Mouse (Mus musculus) embryo, embryonic 11.5 days (tissue): ENCODE results near the gene Auts2.

Experiments
- DNase-seq: peaks from one replicate; pipeline ENCODE4 v3.0.0-alpha.2; 2012; ENCODE audit warnings: low read depth, low spot score

Auts2 gene

GRCm38 (mm10) chr5:131919983-131920777 is 623.0 kb downstream of the Auts2 start:
- no peak for DNase-seq

GRCm38 (mm10) chr5:131916791-131917403 is 626.2 kb downstream of the Auts2 start:
- no peak for DNase-seq

GRCm38 (mm10) chr5:131913562-131913961 is 629.6 kb downstream of the Auts2 start:
- no peak for DNase-seq

GRCm38 (mm10) chr5:131912983-131913382 is 630.2 kb downstream of the Auts2 start:
- no peak for DNase-seq

GRCm38 (mm10) chr5:131906313-131906712 is 636.8 kb downstream of the Auts2 start:
- DNase-seq = no peak

GRCm38 (mm10) chr5:131904478-131904877 is 638.7 kb downstream of the Auts2 start:
- DNase-seq = no peak

GRCm38 (mm10) chr5:131898048-131898638 is 645.0 kb downstream of the Auts2 start:
- no peak for DNase-seq

GRCm38 (mm10) chr5:131886636-131887035 is 656.5 kb downstream of the Auts2 start:
- no peak for DNase-seq

- no peak for DNase-seq
These were observed 666.6 kb downstream of the Auts2 start for GRCm38 (mm10) chr5:131876569-131876968.

- DNase-seq = no peak
These were observed 667.2 kb downstream of the Auts2 start for GRCm38 (mm10) chr5:131875976-131876375.

- DNase-seq = no peak
These were observed 670.0 kb downstream of the Auts2 start for GRCm38 (mm10) chr5:131873116-131873515.

- no peak for DNase-seq
These were observed 673.2 kb downstream of the Auts2 start for GRCm38 (mm10) chr5:131869711-131870499.

GRCm38 (mm10) chr5:131865200-131865599 is 677.9 kb downstream of the Auts2 start:
- DNase-seq = no peak

GRCm38 (mm10) chr5:131857976-131858375 is 685.2 kb downstream of the Auts2 start:
- DNase-seq = no peak

GRCm38 (mm10) chr5:131855358-131855757 is 687.8 kb downstream of the Auts2 start:
- peak; percentile 57 for DNase-seq

GRCm38 (mm10) chr5:131851597-131852453 is 691.3 kb downstream of the Auts2 start:
- DNase-seq = peak; percentile 57

- DNase-seq = no peak
These were observed 692.4 kb downstream of the Auts2 start for GRCm38 (mm10) chr5:131850632-131851335.

GRCm38 (mm10) chr5:131849644-131850043 is 693.5 kb downstream of the Auts2 start:
- DNase-seq = no peak

- no peak for DNase-seq
These were observed 698.7 kb downstream of the Auts2 start for GRCm38 (mm10) chr5:131844519-131844800.

- DNase-seq = no peak
These were observed 699.2 kb downstream of the Auts2 start for GRCm38 (mm10) chr5:131843766-131844518.
